8 mouse cellular contexts compared by ENCODE assay signal in genomic region chr6:48086471-48086878, GRCm38 (mm10). TPM values are rescaled to one million over a fixed set of nuclear protein-coding genes. Genes with fewer than 3 reads are reported as not detected.
DNase-seq lines count a peak whose midpoint lies in the region; ATAC-seq lines count a peak whose summit lies in the region.

Gene Zfp746 (minus strand): TSS chr6:48086593.

- H3K4me3 ChIP-seq in megakaryocyte, embryonic 14.5 days (replicated peaks) = peak within 1 kb of the TSS; percentile 97

- H3K36me3 ChIP-seq in megakaryocyte, embryonic 14.5 days (replicated peaks; ENCODE audit: low read length) = peaks cover 26% of the 10 kb centered on the region

- DNase-seq in ZHBTc4 (ENCODE audit: low read depth, low spot score) = peak; percentile 94
- DNase-seq in gastrocnemius, adult 8-10 months (ENCODE audit: low spot score in 2 of 2) = peak; percentile 84 to 88
- peak; percentile 49 for DNase-seq in hindlimb bud, embryonic 11.5 days (ENCODE audit: extremely low spot score, low read depth, low spot score)
- DNase-seq in left cerebral cortex, adult 8-10 months (ENCODE audit: low spot score in 2 of 2) = peak; percentile 85 to 87
- DNase-seq in right cerebral cortex, postnatal 10 days (ENCODE audit: low spot score in 2 of 2) = peak; percentile 93 to 95
- peak; percentile 97 for DNase-seq in urinary bladder, postnatal 25 days (ENCODE audit: low spot score)

- H3K9me3 ChIP-seq in megakaryocyte, embryonic 14.5 days = no peaks in the 10 kb centered on the region

- peaks cover 48% of the 10 kb centered on the region for H3K4me1 ChIP-seq in megakaryocyte, embryonic 14.5 days

- peak; percentile 71 for ATAC-seq in common myeloid progenitor, adult 5-6 weeks (replicated peaks; ENCODE audit: low read depth, poor library complexity, severe bottlenecking)

- peaks cover 4% of the 10 kb centered on the region for H3K27me3 ChIP-seq in megakaryocyte, embryonic 14.5 days (replicated peaks)

RNA-seq across cellular contexts. Expression of gene Zfp746, which starts in this region (rescaled TPM):
- total RNA-seq in common myeloid progenitor, adult 5-6 weeks (2017) = 24.3 and 30.5 TPM in 2 replicates
- total RNA-seq in gastrocnemius, adult 8-10 months (2022) = 10 to 100 TPM in 2 of 4 experiments, 1 to 10 TPM in 2; 8.5 to 12.9 (median 10.0) TPM
- 10 to 100 TPM; 30.4 to 35.2 (median 32.0) TPM for total RNA-seq in left cerebral cortex, adult 8-10 months (2022)
- 11.5 and 30.0 TPM in 2 replicates for polyA plus RNA-seq in megakaryocyte, embryonic 14.5 days (2012; ENCODE audit: insufficient read depth, low replicate concordance)

Comparison
In these comparisons a context has a peak if more than half of its experiments do, and no peak if none do; other contexts are left out.
1. Peak in every context shown above with its lines: DNase-seq, ATAC-seq and H3K4me3 ChIP-seq.